Comparison of ENCODE assay signal across 8 mouse cellular contexts in genomic region chr5:124440094-124440701, GRCm38 (mm10). TPM values are rescaled to one million over a fixed set of nuclear protein-coding genes. Genes with fewer than 3 reads are reported as not detected.
DNase-seq lines count a peak whose midpoint lies in the region; ATAC-seq and TF ChIP-seq lines count a peak whose summit lies in the region.

No protein-coding gene starts in this region.

- H3K27me3 ChIP-seq in embryonic facial prominence, embryonic 12.5 days = no peaks in the 10 kb centered on the region
- no peaks in the 10 kb centered on the region for H3K27me3 ChIP-seq in liver, embryonic 14.5 days (ENCODE audit: control insufficient read depth, insufficient read depth, low read length)

- peak; percentile 88 for DNase-seq in embryo, embryonic 10 days (ENCODE audit: low spot score)
- DNase-seq in embryo, embryonic 9.5 days (ENCODE audit: extremely low spot score) = no peak
- peak in 2 of 3 experiments; percentile 41 to 56 for DNase-seq in liver, embryonic 14.5 days (ENCODE audit: low read depth in 3 of 3, low spot score in 3 of 3)
- peak; percentile 78 for DNase-seq in naive thymus-derived CD4-positive, alpha-beta T cell, adult 2 months (ENCODE audit: low read depth)
- peak; percentile 80 for DNase-seq in thymus, postnatal 4 days

- peaks cover 12% of the 10 kb centered on the region for H3K4me1 ChIP-seq in embryonic facial prominence, embryonic 12.5 days
- peaks cover 32 to 35% of the 10 kb centered on the region in 2 experiments for H3K4me1 ChIP-seq in liver, embryonic 14.5 days (replicated peaks; ENCODE audit: control insufficient read depth in 2 of 2, insufficient read depth in 2 of 2, low read length in 1 of 2)

- H3K4me2 ChIP-seq in embryonic facial prominence, embryonic 12.5 days (replicated peaks) = peak overlapping the region; percentile 94
- peak overlapping the region; percentile 85 for H3K4me2 ChIP-seq in liver, embryonic 14.5 days (ENCODE audit: low read depth)

- peak overlapping the region; percentile 74 for H3K9ac ChIP-seq in embryonic facial prominence, embryonic 12.5 days
- peak overlapping the region; percentile 87 for H3K9ac ChIP-seq in liver, embryonic 14.5 days (replicated peaks)

- ATAC-seq in CD4-positive, CD25-positive, alpha-beta regulatory T cell, adult 4 months = peak; percentile 60
- ATAC-seq in embryonic facial prominence, embryonic 12.5 days (ENCODE audit: insufficient number of reproducible peaks, insufficient read depth, low FRiP score, low TSS enrichment) = peak; percentile 42
- ATAC-seq in hematopoietic stem cell, adult 5-6 weeks (replicated peaks in 1 of 2; ENCODE audit: insufficient read depth in 1 of 2, low FRiP score in 2 of 2, low TSS enrichment in 1 of 2, low read depth in 1 of 2, poor library complexity in 2 of 2, severe bottlenecking in 2 of 2) = peak; percentile 47 to 50
- peak; percentile 36 for ATAC-seq in liver, embryonic 14.5 days (ENCODE audit: insufficient read depth)

- no peaks in the 10 kb centered on the region for H3K36me3 ChIP-seq in embryonic facial prominence, embryonic 12.5 days
- H3K36me3 ChIP-seq in liver, embryonic 14.5 days (replicated peaks; ENCODE audit: control insufficient read depth, insufficient read depth, low read depth) = peaks cover 4% of the 10 kb centered on the region

- TF ChIP-seq EP300 in liver, embryonic 14.5 days (IDR thresholded peaks at IDR 0.05; ENCODE audit: low read depth) = no peak

- H3K9me3 ChIP-seq in embryonic facial prominence, embryonic 12.5 days = no peaks in the 10 kb centered on the region
- no peaks in the 10 kb centered on the region for H3K9me3 ChIP-seq in liver, embryonic 14.5 days (ENCODE audit: control insufficient read depth, low read length)

- H3K27ac ChIP-seq in embryonic facial prominence, embryonic 12.5 days = peak overlapping the region; percentile 89
- H3K27ac ChIP-seq in liver, embryonic 14.5 days = peak overlapping the region; percentile 81

- 1% methylated on average over 30 of the region's 30 CpGs for WGBS in embryonic facial prominence, embryonic 12.5 days
- WGBS in liver, embryonic 14.5 days (ENCODE audit: insufficient replicate concordance) = under 1% methylated on average over 30 of the region's 30 CpGs

- TF ChIP-seq CTCF in liver, embryonic 14.5 days (IDR thresholded peaks at IDR 0.05; ENCODE audit: low read depth) = peak; percentile 74

- H3K4me3 ChIP-seq in embryonic facial prominence, embryonic 12.5 days = peak overlapping the region; percentile 71
- H3K4me3 ChIP-seq in liver, embryonic 14.5 days (ENCODE audit: insufficient read depth in 1 of 2, low read depth in 2 of 2, low read length in 2 of 2) = peak overlapping the region; percentile 73 to 90

RNA-seq across cellular contexts. Expression of gene Kmt5a, which starts 0.5 kb away (rescaled TPM):
- 10 to 100 TPM; 19.8 to 19.9 TPM for polyA plus RNA-seq in CD4-positive, CD25-positive, alpha-beta regulatory T cell, adult 4 months (2017; shearing (Covaris generic))
- polyA plus RNA-seq in embryonic facial prominence, embryonic 12.5 days (2016; fragmentation: Nextera tagmentation; extraction: Ambion mirVana) = 60.9 and 71.3 TPM in 2 replicates
- 99.1 and 120 TPM in 2 replicates for total RNA-seq in hematopoietic stem cell, adult 5-6 weeks (2017)
- polyA plus RNA-seq in liver, embryonic 14.5 days (2012; rRNA removed) = 47.6 and 58.6 TPM in 2 replicates
- 51.8 and 68.8 TPM in 2 replicates for polyA plus RNA-seq in liver, embryonic 14.5 days (2014; fragmentation: Nextera tagmentation; extraction: Ambion mirVana)

RNA-seq across cellular contexts. Expression of gene Sbno1, which starts 14.4 kb away (rescaled TPM):
- polyA plus RNA-seq in CD4-positive, CD25-positive, alpha-beta regulatory T cell, adult 4 months (2017; shearing (Covaris generic)) = 100 to 1,000 TPM; 163 to 182 TPM
- polyA plus RNA-seq in embryonic facial prominence, embryonic 12.5 days (2016; fragmentation: Nextera tagmentation; extraction: Ambion mirVana) = 94.4 and 94.7 TPM in 2 replicates
- 233 and 245 TPM in 2 replicates for total RNA-seq in hematopoietic stem cell, adult 5-6 weeks (2017)
- polyA plus RNA-seq in liver, embryonic 14.5 days (2012; rRNA removed) = 9.0 and 12.6 TPM in 2 replicates
- polyA plus RNA-seq in liver, embryonic 14.5 days (2014; fragmentation: Nextera tagmentation; extraction: Ambion mirVana) = 34.2 and 35.1 TPM in 2 replicates

RNA-seq across cellular contexts. Expression of gene Rilpl2, which starts 38.0 kb away (rescaled TPM):
- 10 to 100 TPM; 51.3 to 54.0 TPM for polyA plus RNA-seq in CD4-positive, CD25-positive, alpha-beta regulatory T cell, adult 4 months (2017; shearing (Covaris generic))
- polyA plus RNA-seq in embryonic facial prominence, embryonic 12.5 days (2016; fragmentation: Nextera tagmentation; extraction: Ambion mirVana) = 29.5 and 30.7 TPM in 2 replicates
- 45.7 and 62.1 TPM in 2 replicates for total RNA-seq in hematopoietic stem cell, adult 5-6 weeks (2017)
- 5.9 and 8.1 TPM in 2 replicates for polyA plus RNA-seq in liver, embryonic 14.5 days (2012; rRNA removed)
- 7.8 and 9.6 TPM in 2 replicates for polyA plus RNA-seq in liver, embryonic 14.5 days (2014; fragmentation: Nextera tagmentation; extraction: Ambion mirVana)

RNA-seq across cellular contexts. Expression of gene Snrnp35, which starts 42.7 kb away (rescaled TPM):
- 10 to 100 TPM in 1 of 2 experiments, 1 to 10 TPM in 1; 4.7 to 14.2 TPM for polyA plus RNA-seq in CD4-positive, CD25-positive, alpha-beta regulatory T cell, adult 4 months (2017; shearing (Covaris generic))
- polyA plus RNA-seq in embryonic facial prominence, embryonic 12.5 days (2016; fragmentation: Nextera tagmentation; extraction: Ambion mirVana) = 26.5 and 27.2 TPM in 2 replicates
- 4.8 and 7.4 TPM in 2 replicates for total RNA-seq in hematopoietic stem cell, adult 5-6 weeks (2017)
- 3.0 and 7.4 TPM in 2 replicates for polyA plus RNA-seq in liver, embryonic 14.5 days (2012; rRNA removed)
- 4.5 and 5.8 TPM in 2 replicates for polyA plus RNA-seq in liver, embryonic 14.5 days (2014; fragmentation: Nextera tagmentation; extraction: Ambion mirVana)
